Mouse (Mus musculus): ENCODE measurements around the gene Lnp1.
A peak's percentile ranks its signal among the peaks of the same experiment; 100 is the strongest.
"Not testable (repeated sequence)": the region's sequence is repeated elsewhere in the genome, so short reads cannot be mapped to it uniquely, and the experiment has no call there.

The Lnp1 gene

GRCm38 (mm10) chr16:56928023-56928422 is at the start of gene Lnp1:
Lnp1 (minus strand) TSS chr16:56928061.
- no peak for DNase-seq (ENCODE audit: low read depth, low spot score)

- no peak for DNase-seq (ENCODE audit: low read depth, low spot score)
Measured at GRCm38 (mm10) chr16:56974646-56975045, 46.8 kb upstream of the Lnp1 start.

- not testable (repeated sequence) for DNase-seq (ENCODE audit: low read depth, low spot score)
Measured at GRCm38 (mm10) chr16:56958311-56958710, 30.4 kb upstream of the Lnp1 start.

DNA sequence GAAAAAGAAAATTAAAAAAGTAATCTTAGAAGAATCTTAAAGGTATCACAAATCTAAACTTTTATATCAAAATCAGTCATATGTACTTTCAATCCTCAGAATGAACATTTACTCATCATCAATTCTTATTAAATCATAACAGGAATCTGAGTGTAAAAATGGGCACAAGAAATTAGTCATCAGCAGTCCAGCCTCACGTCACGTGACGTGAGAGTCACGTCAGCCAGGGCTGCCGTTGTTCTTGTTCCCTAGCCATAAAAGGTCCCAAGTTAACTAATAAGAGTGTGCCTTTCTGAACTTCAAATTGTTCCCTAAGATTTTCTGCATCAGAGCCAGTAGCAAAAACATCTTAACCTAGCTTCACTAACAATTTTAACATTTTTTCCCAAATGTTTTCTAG is 21.2 kb upstream of the Lnp1 start:
- no peak for DNase-seq (ENCODE audit: low read depth, low spot score)

- DNase-seq (ENCODE audit: low read depth, low spot score): no peak
Measured at GRCm38 (mm10) chr16:56942341-56942740, 14.5 kb upstream of the Lnp1 start.

DNA sequence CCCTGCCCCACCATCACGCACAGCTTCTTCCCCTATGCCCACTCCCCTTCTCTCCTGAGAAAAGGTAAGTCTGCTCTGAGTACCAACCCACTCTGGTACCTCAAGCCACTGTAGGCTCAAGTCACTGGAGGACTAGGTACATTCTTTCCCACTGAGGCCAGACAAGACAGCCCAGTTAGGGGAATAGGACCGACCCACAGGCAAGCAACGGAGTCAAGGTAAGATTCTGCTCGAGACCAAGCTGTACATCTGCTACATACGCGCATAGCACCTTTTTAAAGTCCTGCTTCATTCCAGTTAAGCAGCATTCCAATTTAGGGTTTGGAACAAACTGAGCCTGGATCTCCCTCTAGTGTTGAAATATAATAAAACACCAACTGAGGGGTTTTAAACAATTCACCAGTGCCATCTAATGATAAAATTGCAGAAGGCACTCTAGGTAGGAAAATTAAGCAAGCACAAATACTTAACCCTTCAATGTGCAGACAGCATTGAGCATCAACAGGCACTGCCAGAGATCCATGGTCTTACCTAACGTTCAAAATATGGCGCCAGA is 7.7 kb downstream of the Lnp1 start:
- peak; percentile 75 for DNase-seq (ENCODE audit: low read depth, low spot score)

- DNase-seq (ENCODE audit: low read depth, low spot score): no peak
Measured at GRCm38 (mm10) chr16:56917230-56917629, 10.6 kb downstream of the Lnp1 start.

DNA sequence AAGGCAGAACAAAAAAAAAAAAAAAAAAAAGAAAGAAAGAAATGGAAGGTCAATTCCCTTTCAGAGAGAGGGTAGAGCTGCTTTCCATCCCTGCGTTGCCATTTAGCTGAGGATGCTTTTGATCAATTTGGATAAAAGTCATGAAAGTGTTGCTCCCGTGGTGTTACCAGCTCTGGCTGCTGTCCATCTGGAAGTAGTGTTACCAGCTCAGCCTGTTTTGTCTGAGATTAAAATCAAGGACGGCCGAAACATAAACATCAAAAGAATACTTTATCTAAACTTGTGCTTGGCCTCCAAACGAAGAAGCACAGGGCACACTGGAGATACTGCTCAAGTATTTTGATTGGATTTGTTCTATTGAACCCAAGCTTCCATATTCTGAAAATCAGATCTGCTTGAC is 18.9 kb downstream of the Lnp1 start:
- no peak for DNase-seq (ENCODE audit: low read depth, low spot score)

DNA sequence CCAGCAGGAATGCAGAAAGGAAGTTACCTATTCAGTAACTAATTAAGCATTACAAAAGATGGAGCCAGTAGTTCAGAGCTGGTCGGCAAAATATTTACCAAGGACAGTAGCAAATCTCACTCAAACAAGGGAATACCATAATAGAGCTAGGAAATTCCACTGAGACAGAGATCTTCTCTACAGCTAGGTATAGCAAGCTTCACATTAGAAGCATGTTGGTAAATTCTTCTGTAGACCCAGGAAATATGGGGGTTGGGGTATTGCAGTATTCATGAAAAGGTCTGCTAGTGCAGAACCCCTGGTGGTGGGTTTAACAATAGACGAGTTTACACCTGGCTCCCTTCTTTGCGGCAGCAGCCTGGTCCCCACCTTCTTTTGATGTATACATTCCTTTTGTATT is 25.7 kb downstream of the Lnp1 start:
- DNase-seq (ENCODE audit: low read depth, low spot score): not testable (repeated sequence)

GRCm38 (mm10) chr16:56891583-56891982 is 36.3 kb downstream of the Lnp1 start:
- no peak for DNase-seq (ENCODE audit: low read depth, low spot score)

DNA sequence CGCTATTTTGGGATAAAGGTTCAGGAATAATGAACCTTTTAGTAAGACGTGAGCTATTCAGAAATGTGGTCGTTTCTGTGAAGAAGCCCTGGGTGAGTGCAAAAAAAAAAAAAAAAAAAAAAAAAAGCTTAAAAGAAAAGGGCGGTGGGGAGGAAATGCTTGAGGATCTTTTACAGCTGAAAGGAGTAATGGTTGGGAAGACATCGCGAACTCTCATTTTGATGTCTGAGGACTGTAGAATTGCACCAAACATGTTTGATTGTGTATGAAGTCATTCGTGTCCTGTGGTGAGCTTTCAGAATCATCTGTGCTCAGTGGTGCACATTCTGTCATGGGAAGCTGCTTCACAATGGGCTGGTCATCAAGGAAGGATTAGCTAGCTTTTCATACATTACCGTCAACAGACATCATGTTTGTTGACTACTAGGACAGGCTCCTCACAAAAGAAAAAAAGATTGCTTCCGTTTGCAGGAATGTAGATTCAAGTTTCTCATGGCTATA is 41.2 kb downstream of the Lnp1 start:
- DNase-seq (ENCODE audit: low read depth, low spot score): no peak

GRCm38 (mm10) chr16:56885824-56886615 is 41.8 kb downstream of the Lnp1 start, which contains the start of gene Tmem45a:
Tmem45a (minus strand) TSS chr16:56886166.
- peak; percentile 91 for DNase-seq (ENCODE audit: low read depth, low spot score)

- DNase-seq (ENCODE audit: low read depth, low spot score): no peak
Measured at GRCm38 (mm10) chr16:56884811-56885210, 43.0 kb downstream of the Lnp1 start.

GRCm38 (mm10) chr16:56873410-56873809 is 54.5 kb downstream of the Lnp1 start:
- no peak for DNase-seq (ENCODE audit: low read depth, low spot score)

GRCm38 (mm10) chr16:56870458-56870857 is 57.4 kb downstream of the Lnp1 start:
- DNase-seq (ENCODE audit: low read depth, low spot score): no peak

DNA sequence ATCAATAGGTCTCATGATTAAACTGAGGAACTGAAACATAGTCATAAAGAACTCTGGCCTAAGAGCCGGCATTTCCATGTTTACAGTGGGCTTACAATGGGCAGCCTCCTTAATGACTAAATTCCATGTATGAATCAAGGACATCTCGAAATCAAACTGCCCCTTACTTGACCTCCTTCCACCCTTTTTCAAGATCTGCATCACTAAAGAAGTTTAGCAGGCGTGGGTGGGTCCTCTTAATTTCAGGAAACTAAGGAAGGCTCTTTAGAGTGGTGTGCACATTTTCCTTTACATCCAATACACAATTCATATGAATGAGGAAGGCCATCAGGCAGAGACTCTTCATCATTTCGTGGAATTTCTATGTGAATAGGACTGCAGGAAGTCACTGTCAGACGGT is 59.5 kb downstream of the Lnp1 start:
- DNase-seq (ENCODE audit: low read depth, low spot score): no peak

GRCm38 (mm10) chr16:56867591-56867990 is 60.3 kb downstream of the Lnp1 start:
- DNase-seq (ENCODE audit: low read depth, low spot score): no peak

Data from mesoderm, embryonic 11.5 days (tissue).